Mouse (Mus musculus) spleen, embryonic (tissue): Measurements from ENCODE around the gene Cdkl4.

Experiments
- CTCF ChIA-PET: fragments of 350-600 bp; sonication (Branson Sonifier 250); formaldehyde crosslinking; loops from one replicate; lab custom pipeline; 2022; lab: Charles Lee

Gene Cdkl4

DNA sequence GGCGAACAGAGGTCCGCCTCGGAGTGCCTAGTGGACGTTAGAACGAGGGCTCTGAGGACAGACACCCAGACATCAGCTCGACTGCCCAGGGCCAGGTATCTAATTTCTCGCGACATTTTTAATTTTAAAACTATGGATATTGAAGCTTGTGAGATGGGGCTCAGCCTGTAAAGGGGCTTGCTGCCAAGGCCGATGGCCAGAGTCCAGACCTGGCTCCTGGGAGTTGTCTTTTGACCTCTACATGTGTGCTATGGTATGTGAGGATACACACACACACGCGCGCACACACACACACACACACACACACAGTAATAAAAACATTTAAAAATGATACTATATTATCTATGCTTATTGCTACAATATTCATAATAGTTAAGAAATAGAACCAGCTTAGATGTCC, 58.8 kb downstream of the Cdkl4 start:
- CTCF ChIA-PET, result interaction anchor here (0.6 to 0.7 kb wide), 2 partner anchors 10 to 20 kb away, joined by 4 read pairs; no protein-coding TSS in a partner anchor

GRCm38 (mm10) chr17:80517244-80517643, 60.4 kb downstream of the Cdkl4 start:
- CTCF ChIA-PET, result no interaction called here

DNA sequence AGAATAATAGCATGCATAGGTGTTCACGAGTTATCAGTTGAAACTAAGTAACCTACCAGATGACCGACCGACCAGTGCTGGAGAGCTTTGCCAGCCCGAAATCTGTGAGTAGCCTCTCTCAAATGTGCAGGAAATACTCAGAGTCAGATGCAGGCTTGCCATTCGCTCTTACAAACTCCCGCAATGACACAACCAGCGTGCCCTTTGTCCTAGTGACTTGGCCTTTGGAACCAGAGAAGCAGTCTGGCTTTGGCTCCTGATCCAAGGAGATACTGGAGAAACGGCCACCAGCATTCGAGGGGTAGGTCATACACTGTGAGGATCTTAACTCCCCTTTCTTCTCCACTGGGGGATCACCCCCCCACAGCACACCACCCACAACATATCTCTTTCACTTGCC, 61.7 kb downstream of the Cdkl4 start:
- CTCF ChIA-PET, result no interaction called here

GRCm38 (mm10) chr17:80515513-80515912, 62.1 kb downstream of the Cdkl4 start:
- CTCF ChIA-PET, result no interaction called here

- CTCF ChIA-PET, result no interaction called here
Observed at GRCm38 (mm10) chr17:80513766-80514165, 63.8 kb downstream of the Cdkl4 start.

- CTCF ChIA-PET, result no interaction called here
Observed at GRCm38 (mm10) chr17:80510459-80510855, 67.2 kb downstream of the Cdkl4 start.

DNA sequence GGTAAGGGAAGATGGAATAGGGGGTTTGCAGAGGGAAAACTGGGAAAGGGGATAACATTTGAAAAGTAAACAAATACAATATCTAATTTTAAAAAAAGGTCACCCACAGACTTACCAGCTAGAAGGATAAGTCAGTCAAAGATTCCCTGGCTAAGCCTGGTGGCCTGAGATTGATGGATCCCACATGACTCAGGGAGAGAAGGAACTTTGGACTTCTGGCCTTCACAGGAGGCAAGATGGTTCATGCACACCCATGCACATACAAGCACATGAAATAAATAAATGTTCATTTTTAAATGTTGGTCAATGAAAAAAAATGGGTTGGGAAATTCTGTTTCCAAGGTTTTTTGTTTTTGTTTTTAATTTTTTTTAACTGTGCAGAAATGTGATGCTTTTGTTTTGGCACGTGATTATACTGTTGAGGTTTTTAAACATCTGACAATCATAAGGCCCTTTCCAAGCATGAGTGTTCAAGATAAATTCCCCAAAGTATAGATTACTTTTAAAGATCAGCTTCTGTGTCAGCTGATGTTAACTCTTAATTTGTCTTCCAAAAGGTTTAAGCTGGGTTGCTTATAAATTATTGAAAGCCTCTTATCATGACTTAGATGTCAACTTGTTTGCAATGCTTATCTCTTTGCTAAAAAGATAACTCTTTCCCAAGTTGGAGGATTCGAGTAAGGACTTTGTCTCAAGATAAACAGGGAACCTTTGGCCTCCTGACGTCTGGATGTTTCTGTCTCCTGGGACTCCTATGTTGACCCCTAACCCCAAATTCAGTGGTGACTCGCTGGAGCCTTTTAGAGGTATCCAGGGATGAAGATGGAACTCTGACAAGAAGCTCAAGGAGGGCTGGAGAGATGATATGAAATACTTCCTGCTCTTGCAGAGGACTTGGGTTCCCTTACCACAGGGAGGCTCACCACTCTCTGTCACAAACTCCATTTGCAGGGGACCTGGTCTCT, 67.8 kb downstream of the Cdkl4 start:
- CTCF ChIA-PET, result no interaction called here

- CTCF ChIA-PET, result interaction anchor here (0.5 kb wide), 1 partner anchor 16 kb away, joined by 4 read pairs; no protein-coding TSS in a partner anchor
Observed at GRCm38 (mm10) chr17:80505766-80506165, 71.8 kb downstream of the Cdkl4 start.

DNA sequence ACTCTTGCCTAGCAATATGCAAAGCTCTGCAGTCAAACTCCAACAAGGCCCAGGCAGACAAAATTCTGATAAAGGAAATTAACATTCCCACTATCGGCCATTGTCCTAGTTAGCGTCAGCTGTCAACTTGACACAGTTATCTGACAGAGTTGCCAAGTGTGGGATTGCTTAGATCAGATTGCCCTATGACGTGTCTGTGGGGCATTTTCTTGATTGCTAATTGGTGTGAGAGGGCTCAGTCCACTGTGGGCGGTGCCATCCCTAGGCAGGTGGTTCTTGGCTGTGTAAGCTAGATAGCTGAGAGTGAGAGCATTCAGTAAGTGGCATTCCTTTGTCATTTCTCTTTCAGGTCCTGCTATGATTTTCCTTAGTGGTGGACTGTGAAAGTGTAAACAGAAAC, 72.3 kb downstream of the Cdkl4 start:
- CTCF ChIA-PET, result interaction anchor here (0.6 kb wide), 1 partner anchor 717 kb away, joined by 10 read pairs; no protein-coding TSS in a partner anchor

- CTCF ChIA-PET, result interaction anchor here (0.6 kb wide), 2 partner anchors 57 to 127 kb away, joined by 3 read pairs; no protein-coding TSS in a partner anchor
Observed at GRCm38 (mm10) chr17:80501805-80502172, 75.8 kb downstream of the Cdkl4 start.

DNA sequence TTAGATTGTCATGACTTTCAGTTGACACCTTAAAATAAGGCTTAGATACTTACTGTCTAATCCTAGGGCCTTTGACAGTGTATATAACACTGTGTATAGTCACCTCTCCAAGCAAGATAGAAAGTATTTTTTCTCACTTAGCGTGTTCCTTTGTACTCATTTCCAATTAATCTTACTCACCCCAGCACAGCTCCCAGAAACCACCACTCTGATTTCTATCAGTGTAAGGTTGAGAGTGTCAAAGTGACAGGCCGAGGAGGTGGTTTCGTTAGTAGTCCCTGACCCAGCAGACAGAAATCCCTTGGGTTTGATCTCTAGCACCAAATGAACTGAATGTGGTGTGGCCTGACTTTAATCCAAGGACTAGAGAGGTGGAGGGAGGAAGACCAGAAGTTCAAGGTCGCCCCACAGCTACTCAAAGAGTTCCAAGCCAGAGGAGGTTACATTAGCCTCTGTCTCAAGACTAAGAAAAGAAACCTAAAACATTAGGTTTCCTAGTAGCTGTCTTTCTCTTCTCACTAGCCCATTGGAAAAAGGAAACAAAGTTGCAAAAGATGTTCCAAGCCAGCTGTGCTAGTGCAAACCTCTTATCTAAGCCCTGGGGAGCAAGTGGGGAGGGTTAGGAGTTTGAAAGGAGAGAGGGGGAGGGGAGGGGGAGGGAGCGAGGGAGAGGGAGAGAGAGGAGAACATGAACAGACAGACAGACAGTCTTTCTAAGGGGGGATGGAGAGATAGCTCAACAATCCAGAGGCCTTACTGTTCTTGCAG, 76.4 kb downstream of the Cdkl4 start:
- CTCF ChIA-PET, result no interaction called here

DNA sequence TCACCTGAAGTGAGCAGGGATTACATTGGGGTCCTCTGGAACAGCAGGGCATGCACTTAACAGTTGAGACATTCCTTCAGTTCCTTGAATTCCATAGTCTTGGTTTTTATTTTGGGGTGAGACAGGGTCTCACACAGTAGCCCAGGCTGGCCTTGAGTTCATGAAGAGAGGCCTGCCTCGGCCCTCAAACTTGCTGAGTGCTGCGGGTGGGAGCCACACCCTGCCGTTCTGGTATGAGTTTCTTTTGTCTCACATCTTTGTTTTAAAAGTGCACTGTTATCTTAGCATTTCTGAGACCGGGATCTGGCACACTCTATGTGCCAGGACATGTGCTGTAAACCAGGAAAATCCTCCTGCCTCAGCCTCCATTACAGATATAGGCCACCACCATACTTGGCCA, 77.6 kb downstream of the Cdkl4 start:
- CTCF ChIA-PET, result no interaction called here

DNA sequence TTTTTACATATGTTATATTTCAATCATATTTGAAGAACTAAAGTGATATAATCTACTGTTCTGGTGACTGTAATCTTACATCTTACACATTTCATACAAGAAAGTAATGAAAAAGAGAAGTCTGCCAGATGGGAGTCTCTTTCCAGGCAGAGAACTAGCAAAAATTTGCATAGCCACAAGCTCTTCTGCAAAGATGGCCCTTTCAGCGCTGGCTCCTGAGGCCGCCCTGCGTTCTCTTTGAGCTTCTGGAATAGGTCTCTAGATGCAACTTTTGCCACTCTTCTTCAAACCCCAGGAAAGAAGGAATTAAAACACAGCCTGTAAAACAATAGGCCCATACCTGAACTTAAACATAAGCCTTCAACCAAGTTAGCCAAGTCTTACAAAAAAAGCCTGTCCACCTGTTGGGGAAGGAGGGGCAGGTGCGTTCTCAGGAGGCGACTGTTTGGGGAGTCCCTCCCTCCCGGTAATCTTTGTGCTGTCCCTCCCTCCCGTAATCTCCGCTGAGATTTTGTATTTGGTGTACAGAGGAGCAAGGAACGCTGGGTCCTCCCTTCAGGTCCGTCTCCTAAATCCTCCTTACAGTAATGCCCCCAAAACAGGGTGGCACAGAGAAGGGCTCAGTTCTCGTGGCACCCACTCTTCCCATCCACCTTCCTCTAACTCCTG, 78.9 kb downstream of the Cdkl4 start:
- CTCF ChIA-PET, result interaction anchor here (0.5 kb wide), 1 partner anchor 10 kb away, joined by 3 read pairs; no protein-coding TSS in a partner anchor

- CTCF ChIA-PET, result interaction anchor here (0.7 kb wide), 1 partner anchor 296 kb away, joined by 3 read pairs; no protein-coding TSS in a partner anchor
Observed at GRCm38 (mm10) chr17:80497183-80497601, 80.4 kb downstream of the Cdkl4 start.

GRCm38 (mm10) chr17:80496607-80497170, 80.9 kb downstream of the Cdkl4 start:
- CTCF ChIA-PET, result no interaction called here

DNA sequence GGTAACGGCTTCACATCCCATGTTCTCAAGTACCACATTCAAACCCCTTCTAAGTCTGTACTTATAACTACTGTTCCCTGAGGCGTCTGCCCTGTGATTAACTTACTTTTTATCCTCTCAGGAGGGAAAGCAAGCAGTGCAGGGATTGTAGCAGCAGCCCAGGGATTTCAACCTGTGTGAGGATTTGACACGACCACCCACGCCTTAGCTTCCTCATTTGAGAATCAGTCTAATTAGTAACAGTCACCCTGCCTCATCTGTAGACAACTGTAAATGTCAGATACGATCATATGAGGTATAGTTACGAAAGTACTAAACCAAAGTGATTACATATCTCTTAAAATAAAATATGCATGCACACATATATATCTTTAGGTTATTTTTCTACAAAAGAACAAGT, 81.4 kb downstream of the Cdkl4 start:
- CTCF ChIA-PET, result no interaction called here

GRCm38 (mm10) chr17:80493891-80494290, 83.7 kb downstream of the Cdkl4 start:
- CTCF ChIA-PET, result no interaction called here

- CTCF ChIA-PET, result no interaction called here
Observed at GRCm38 (mm10) chr17:80492811-80493210, 84.8 kb downstream of the Cdkl4 start.

- CTCF ChIA-PET, result no interaction called here
Observed at GRCm38 (mm10) chr17:80492274-80492673, 85.3 kb downstream of the Cdkl4 start.

- CTCF ChIA-PET, result interaction anchor here (1.0 kb wide), 1 partner anchor 63 kb away, joined by 3 read pairs; no protein-coding TSS in a partner anchor
Observed at GRCm38 (mm10) chr17:80490166-80490565, 87.4 kb downstream of the Cdkl4 start.

GRCm38 (mm10) chr17:80488918-80489317, 88.7 kb downstream of the Cdkl4 start:
- CTCF ChIA-PET, result no interaction called here
